Mouse (Mus musculus) forebrain, postnatal 0 days (tissue): ENCODE data around the gene Sec13. TPM values are rescaled to one million over a fixed set of nuclear protein-coding genes. Genes with fewer than 3 reads are reported as not detected.

Experiments
- ATAC-seq: fragments of 200-750 bp; cut with Nextera tagmentation; 2 replicates; pipeline ENCODE4 v1.8.0; 2017; ENCODE audit warnings: mild to moderate bottlenecking, moderate library complexity
- DNase-seq: peaks from one replicate; pipeline ENCODE4 v3.0.0-alpha.2; 2015
- H3K27ac ChIP-seq: fragments of 300-500 bp; sonication (generic); 2 replicates; pipeline ENCODE4 v1.5.1; 2014; ENCODE audit warnings: low read depth, mild to moderate bottlenecking, antibody characterized with exemption, low read length, moderate library complexity, mixed read lengths
- H3K27me3 ChIP-seq: fragments of 300-500 bp; sonication (generic); 2 replicates; pipeline ENCODE4 v1.6.1; 2014; ENCODE audit warnings: mild to moderate bottlenecking, low read length, mixed read lengths; ENCODE audit not compliant: insufficient read depth
- H3K36me3 ChIP-seq: fragments of 300-500 bp; sonication (generic); 2 replicates; pipeline ENCODE4 v1.6.1; 2014; ENCODE audit warnings: mild to moderate bottlenecking, moderate library complexity; ENCODE audit not compliant: insufficient read depth
- H3K4me1 ChIP-seq: fragments of 300-500 bp; sonication (generic); 2 replicates; pipeline ENCODE4 v1.6.1; 2014; ENCODE audit warnings: antibody characterized with exemption; ENCODE audit not compliant: insufficient read depth
- H3K4me2 ChIP-seq: fragments of 300-500 bp; sonication (generic); 2 replicates; pipeline ENCODE4 v1.6.1; 2014; ENCODE audit warnings: low read depth, mild to moderate bottlenecking, moderate library complexity
- H3K4me3 ChIP-seq: fragments of 300-500 bp; sonication (generic); 2 replicates; pipeline ENCODE4 v1.5.1; 2014; ENCODE audit warnings: low read depth, low read length, mixed read lengths
- H3K9ac ChIP-seq: fragments of 300-500 bp; sonication (generic); 2 replicates; pipeline ENCODE4 v1.6.1; 2014; ENCODE audit warnings: mild to moderate bottlenecking
- H3K9me3 ChIP-seq: fragments of 300-500 bp; sonication (generic); 2 replicates; pipeline ENCODE4 v1.6.1; 2016; ENCODE audit warnings: low read length
- CTCF ChIP-seq: sonication (generic); IDR thresholded peaks from 2 replicates; pipeline ENCODE4 v1.5.1; 2016; ENCODE audit warnings: antibody characterized with exemption, control low read depth, low read depth
- WGBS: fragments of 180-500 bp; shearing (Covaris S2); extraction: QIAGEN DNeasy Blood & Tissue Kit; methylation state at CpG from one replicate; pipeline ENCODE4 v1.1.7; 2014; 5-methylcytosine and 5-hydroxymethylcytosine counted together
- polyA plus RNA-seq: library from polyadenylated mRNA; unstranded; fragments of >200 nt; fragmentation: Nextera tagmentation; extraction: Ambion mirVana; gene quantifications from 2 replicates; pipeline ENCODE4 v1.2.1, GENCODE M21; 2015
- total RNA-seq: library from RNA; depleted of rRNA; stranded (reverse); fragments of >200 nt; gene quantifications from 2 replicates; pipeline ENCODE4 v1.2.3, GENCODE M21; 2014

Gene Sec13
- total and polyA plus RNA-seq, 2 experiments from 2014 or later: 167 to 183 TPM

DNA sequence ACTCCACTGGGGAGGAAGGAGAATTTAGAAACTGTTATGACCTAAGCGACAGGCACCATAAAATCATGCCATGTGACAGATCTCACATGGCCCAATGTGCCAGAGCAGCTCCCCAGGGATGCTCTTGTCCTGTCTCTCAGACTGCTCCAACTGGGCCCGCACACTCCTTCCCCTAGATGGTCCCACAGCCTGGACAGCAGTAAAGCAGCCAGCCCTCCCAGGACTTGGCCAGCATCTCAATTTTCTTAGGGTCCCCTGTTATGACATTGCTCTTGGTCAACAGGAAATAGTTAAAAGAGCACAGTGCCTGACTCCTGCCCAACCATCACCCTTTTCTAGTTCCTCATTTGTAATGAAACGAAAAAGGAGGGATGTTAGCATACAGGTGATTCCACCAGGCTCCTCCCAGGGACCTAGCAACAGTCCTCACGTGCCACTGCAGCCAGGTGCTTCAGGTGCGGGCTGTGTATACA lies 47.8 kb downstream of the Sec13 start:
- Histone ChIP-seq H3K9me3 (no peaks in the 10 kb centered on the region), H3K4me3 (no peak overlapping the region), H3K9ac (no peak overlapping the region), H3K4me1 (no peaks in the 10 kb centered on the region), H3K4me2 (no peak overlapping the region), H3K27ac (no peak overlapping the region), H3K27me3 (no peaks in the 10 kb centered on the region), H3K36me3 (no peaks in the 10 kb centered on the region)
- no peak for TF ChIP-seq CTCF
- DNase-seq: no peak
- no peak for ATAC-seq
- 81% methylated on average over 5 of the region's 5 CpGs for WGBS

DNA sequence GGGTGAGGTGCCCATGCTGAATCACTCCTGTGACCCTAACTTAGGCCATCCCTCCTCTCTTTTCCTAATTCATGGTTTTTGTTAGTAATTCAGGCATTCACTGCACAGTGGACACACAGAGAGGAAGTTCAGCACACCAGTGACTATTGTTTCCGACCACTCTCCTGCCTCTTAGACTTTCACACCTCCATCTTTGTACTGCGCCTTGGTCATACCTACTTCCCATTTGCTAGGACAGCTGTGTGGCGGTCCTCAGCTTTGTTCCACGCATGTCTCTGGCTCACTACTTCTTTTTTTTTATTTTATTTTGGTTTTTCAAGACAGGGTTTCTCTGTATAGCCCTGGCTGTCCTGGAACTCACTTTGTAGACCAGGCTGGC lies 49.5 kb downstream of the Sec13 start:
- no peaks in the 10 kb centered on the region for H3K36me3 ChIP-seq
- 91% methylated on average over 4 of the region's 4 CpGs for WGBS
- H3K4me2 ChIP-seq: no peak overlapping the region
- no peak overlapping the region for H3K9ac ChIP-seq
- no peaks in the 10 kb centered on the region for H3K9me3 ChIP-seq
- ATAC-seq (no peak), DNase-seq (no peak)
- H3K27ac ChIP-seq: no peak overlapping the region
- TF ChIP-seq CTCF: no peak
- H3K4me3 ChIP-seq: no peak overlapping the region
- no peaks in the 10 kb centered on the region for H3K4me1 ChIP-seq
- no peaks in the 10 kb centered on the region for H3K27me3 ChIP-seq

DNA sequence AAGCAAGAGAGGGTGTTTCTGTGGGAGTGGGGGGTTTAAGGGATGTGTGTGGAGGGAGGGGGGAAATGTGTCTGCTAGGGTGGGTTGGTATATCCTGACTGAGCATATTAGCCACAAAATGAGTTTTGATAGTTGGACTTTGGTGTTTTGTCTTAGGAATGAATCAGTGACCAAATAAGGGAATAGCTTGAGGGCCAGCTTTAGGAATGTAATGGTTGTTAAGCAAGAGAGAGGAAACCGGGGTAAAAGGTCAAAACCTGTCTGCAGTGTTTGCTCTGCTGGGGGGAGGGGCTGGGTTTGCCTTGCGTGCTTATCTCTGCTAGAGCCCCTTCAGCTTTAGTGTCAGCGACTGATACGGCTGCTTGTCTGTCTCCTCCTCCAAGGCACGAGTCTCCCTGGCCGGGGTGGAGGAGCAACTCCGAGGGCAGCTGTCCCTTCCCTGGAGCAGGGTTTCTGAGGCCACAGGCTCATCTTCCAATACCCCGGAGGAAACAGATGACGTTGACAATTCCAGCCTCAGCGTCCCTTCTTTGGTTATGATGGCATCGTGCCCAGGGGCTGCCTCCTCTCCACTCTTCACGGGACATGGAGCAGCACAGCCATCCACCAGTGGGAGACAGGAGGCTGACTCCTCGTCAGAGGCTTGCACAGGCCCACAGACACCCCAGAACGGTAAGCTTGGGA lies 50.0 kb downstream of the Sec13 start:
- Histone ChIP-seq H3K9ac (0 out of 2 replicates have a peak overlapping the region, but pooled peaks have one; percentile 22), H3K4me1 (no peaks in the 10 kb centered on the region), H3K27ac (no peak overlapping the region), H3K4me3 (no peak overlapping the region), H3K36me3 (no peaks in the 10 kb centered on the region), H3K9me3 (no peaks in the 10 kb centered on the region), H3K27me3 (no peaks in the 10 kb centered on the region), H3K4me2 (no peak overlapping the region)
- DNase-seq (no peak), ATAC-seq (no peak)
- 18% methylated on average over 14 of the region's 14 CpGs for WGBS
- TF ChIP-seq CTCF: no peak

DNA sequence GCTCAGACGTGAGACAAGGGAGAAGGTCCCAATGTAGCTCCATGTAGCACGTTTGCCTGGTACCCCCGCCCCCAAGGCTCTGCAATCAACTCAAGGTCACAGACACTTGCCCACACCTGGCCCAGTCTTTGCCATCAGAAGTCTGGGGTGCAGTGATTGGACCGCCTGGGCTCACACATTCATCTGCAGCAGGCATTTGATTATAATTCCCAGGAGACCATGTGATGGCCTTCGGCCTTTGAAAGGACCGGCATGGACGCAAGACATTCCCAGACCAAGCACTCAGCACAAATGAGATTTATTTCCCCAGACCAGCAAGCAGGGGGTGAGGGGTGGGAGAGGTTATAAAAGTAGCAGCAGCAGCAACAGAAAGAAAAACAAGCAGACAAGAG lies 50.5 kb downstream of the Sec13 start:
- no peak for ATAC-seq
- no peak overlapping the region for H3K27ac ChIP-seq
- H3K4me1 ChIP-seq: no peaks in the 10 kb centered on the region
- no peaks in the 10 kb centered on the region for H3K27me3 ChIP-seq
- TF ChIP-seq CTCF: no peak
- H3K4me2 ChIP-seq: no peak overlapping the region
- 39% methylated on average over 7 of the region's 7 CpGs for WGBS
- H3K9me3 ChIP-seq: no peaks in the 10 kb centered on the region
- H3K36me3 ChIP-seq: no peaks in the 10 kb centered on the region
- H3K9ac ChIP-seq: no peak overlapping the region
- DNase-seq: no peak
- no peak overlapping the region for H3K4me3 ChIP-seq

DNA sequence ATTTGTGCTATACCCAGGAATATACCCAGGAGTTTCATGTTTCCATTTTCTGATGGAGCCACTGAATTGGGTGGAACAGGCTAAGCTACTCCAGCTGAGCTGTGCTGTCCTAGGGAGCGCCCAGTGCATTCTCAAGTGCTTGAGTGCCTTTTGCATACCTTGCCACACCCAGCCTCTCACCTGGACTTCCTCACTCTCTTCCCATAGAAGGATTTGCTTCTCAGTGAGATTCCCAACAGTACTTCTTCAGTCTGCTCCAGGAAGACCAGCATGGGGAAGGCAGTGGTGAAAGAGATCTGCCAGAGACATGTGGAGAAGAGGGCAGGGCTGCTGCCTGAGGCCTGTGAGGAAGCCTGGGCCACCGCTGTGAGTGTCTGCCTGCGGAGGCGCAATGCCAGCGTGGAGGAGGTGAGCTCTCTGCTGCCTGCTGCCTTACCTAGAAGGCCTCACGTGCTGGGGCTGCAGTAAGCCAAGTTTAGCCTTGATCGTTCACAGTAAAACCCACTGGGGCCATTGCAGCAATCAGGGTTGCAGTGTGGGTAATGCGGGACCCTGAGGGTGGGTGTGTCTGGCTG lies 53.9 kb downstream of the Sec13 start:
- no peaks in the 10 kb centered on the region for H3K9me3 ChIP-seq
- ATAC-seq (no peak), DNase-seq (no peak)
- no peak for TF ChIP-seq CTCF
- no peak overlapping the region for H3K9ac ChIP-seq
- H3K4me2 ChIP-seq: no peak overlapping the region
- no peak overlapping the region for H3K27ac ChIP-seq
- no peaks in the 10 kb centered on the region for H3K27me3 ChIP-seq
- no peaks in the 10 kb centered on the region for H3K36me3 ChIP-seq
- no peaks in the 10 kb centered on the region for H3K4me1 ChIP-seq
- 54% methylated on average over 8 of the region's 8 CpGs for WGBS
- no peak overlapping the region for H3K4me3 ChIP-seq

DNA sequence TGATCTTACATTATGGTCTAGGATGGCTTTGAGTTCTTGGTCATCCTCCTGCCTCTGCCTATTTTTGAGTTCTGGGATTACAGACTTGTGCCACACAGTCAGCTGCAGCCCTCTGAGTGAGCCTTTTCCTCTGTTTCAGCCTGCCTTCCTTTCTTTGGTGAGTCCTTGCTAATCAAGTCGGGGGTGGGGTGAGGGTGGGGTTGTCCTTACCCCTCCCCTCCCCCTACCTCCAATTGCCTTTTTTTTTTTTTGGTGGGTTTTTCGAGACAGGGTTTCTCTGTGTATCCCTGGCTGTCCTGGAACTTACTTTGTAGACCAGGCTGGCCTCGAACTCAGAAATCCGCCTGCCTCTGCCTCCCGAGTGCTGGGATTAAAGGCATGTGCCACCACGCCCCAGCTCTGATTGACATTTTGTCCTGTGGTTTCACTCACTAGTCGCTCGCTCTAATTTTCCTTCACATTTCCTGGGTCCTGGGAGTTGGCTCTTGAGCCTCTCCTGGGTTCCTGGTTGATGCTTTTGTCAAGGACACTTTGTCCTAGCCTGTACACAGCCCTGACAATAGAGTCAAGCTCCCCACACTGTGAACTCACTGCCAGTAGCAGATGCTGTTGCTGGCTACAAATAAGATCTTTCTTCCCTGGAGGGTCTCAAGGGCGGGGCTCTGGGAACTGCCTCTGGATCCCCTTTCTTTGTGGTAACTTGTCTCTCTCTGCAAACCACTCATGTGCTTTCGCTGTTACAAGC lies 57.3 kb downstream of the Sec13 start:
- no peaks in the 10 kb centered on the region for H3K9me3 ChIP-seq
- H3K9ac ChIP-seq: no peak overlapping the region
- H3K27me3 ChIP-seq: no peaks in the 10 kb centered on the region
- no peak overlapping the region for H3K4me3 ChIP-seq
- no peak overlapping the region for H3K27ac ChIP-seq
- ATAC-seq (no peak), DNase-seq (no peak)
- H3K4me2 ChIP-seq: no peak overlapping the region
- WGBS: 84% methylated on average over 10 of the region's 10 CpGs
- H3K36me3 ChIP-seq: no peaks in the 10 kb centered on the region
- no peak for TF ChIP-seq CTCF
- H3K4me1 ChIP-seq: no peaks in the 10 kb centered on the region

DNA sequence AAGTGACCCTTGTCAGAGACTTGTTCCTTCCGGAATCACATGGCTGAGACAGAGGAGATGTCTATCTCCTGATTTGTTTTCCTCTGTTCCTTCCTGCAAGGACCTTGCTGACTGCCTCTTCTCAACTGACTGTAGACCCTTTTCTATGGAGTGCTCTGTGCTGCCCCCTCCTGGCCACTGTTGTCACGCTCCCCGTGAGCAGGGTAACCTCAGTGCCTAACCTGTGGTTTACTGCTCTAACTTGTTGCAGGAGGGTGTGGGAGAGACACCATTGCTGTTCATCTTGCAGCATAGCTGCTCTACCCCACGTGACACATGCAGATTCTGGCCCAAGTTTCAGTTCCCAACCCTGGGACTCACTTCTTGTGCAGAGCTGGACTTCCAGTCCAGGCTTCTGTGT lies 59.3 kb downstream of the Sec13 start:
- WGBS: 17% methylated on average over 4 of the region's 4 CpGs
- H3K9ac ChIP-seq: no peak overlapping the region
- H3K4me2 ChIP-seq: no peak overlapping the region
- peak; percentile 82 for TF ChIP-seq CTCF
- H3K9me3 ChIP-seq: no peaks in the 10 kb centered on the region
- H3K4me1 ChIP-seq: no peaks in the 10 kb centered on the region
- no peak overlapping the region for H3K4me3 ChIP-seq
- no peaks in the 10 kb centered on the region for H3K27me3 ChIP-seq
- no peak overlapping the region for H3K27ac ChIP-seq
- H3K36me3 ChIP-seq: no peaks in the 10 kb centered on the region
- DNase-seq (peak; percentile 55), ATAC-seq (peak; percentile 45; the same call in 1 of the 2 replicates)
